Mouse (Mus musculus): ENCODE measurements at regions not wholly inside any gene's neighbourhood (a gene's known extent, or its start where the extent isn't known, plus 50 kb on each side); places are given as distances from the start of the nearest gene placed in this dataset.

DNA sequence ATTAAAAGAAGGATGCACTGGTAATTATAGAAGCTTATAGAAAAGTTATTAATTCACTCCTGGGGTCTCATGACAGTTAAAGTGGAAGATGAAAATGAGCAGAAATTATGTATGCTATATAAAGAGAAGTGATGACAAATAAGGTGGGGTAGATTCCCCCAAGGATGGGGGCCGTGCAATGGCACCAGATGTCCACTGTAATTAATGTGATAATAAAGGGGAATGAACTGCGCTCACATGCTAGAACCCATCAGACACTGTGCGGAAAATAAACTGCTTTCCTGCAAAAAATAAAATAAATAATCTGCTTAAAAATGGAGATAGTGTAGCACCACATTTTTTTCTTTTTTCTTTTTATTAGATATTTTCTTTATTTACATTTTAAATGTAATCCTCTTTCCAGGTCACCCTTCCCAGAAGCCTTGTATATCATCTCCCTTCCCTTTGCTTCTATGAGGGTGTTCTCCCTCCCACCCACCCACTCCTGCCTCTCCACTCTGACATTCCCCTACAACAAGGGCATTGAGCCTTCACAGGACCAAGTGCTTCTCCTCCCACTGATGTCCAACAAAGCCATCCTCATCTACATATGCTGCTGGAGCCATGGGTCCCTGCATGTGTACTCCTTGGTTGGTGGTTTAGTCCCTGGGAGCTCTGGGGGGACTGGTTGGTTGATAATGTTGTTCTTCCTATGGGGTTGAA is 934.0 kb upstream of the Pcdh20 start:
- no peak overlapping the region for H3K4me2 ChIP-seq (ENCODE audit: low read depth, low read length, poor library complexity, severe bottlenecking)
- no peaks in the 10 kb centered on the region for H3K36me3 ChIP-seq (ENCODE audit: insufficient read depth, low read length)
- H3K4me1 ChIP-seq (ENCODE audit: insufficient read depth, low read length): no peaks in the 10 kb centered on the region
- H3K4me3 ChIP-seq (ENCODE audit: low read depth, low read length): no peak overlapping the region
- H3K9ac ChIP-seq (replicated peaks; ENCODE audit: low read length, poor library complexity, severe bottlenecking): no peak overlapping the region
- no peak for ATAC-seq (ENCODE audit: low FRiP score)
- H3K9me3 ChIP-seq (ENCODE audit: low read length): no peaks in the 10 kb centered on the region
- H3K27ac ChIP-seq (ENCODE audit: low read depth, low read length): no peak overlapping the region
- no peaks in the 10 kb centered on the region for H3K27me3 ChIP-seq (ENCODE audit: insufficient read depth, low read length)
- DNase-seq (ENCODE audit: low spot score): no peak
- WGBS: 67% methylated on average over 3 of the region's 3 CpGs
- TF ChIP-seq CTCF (IDR thresholded peaks at IDR 0.05): no peak

DNA sequence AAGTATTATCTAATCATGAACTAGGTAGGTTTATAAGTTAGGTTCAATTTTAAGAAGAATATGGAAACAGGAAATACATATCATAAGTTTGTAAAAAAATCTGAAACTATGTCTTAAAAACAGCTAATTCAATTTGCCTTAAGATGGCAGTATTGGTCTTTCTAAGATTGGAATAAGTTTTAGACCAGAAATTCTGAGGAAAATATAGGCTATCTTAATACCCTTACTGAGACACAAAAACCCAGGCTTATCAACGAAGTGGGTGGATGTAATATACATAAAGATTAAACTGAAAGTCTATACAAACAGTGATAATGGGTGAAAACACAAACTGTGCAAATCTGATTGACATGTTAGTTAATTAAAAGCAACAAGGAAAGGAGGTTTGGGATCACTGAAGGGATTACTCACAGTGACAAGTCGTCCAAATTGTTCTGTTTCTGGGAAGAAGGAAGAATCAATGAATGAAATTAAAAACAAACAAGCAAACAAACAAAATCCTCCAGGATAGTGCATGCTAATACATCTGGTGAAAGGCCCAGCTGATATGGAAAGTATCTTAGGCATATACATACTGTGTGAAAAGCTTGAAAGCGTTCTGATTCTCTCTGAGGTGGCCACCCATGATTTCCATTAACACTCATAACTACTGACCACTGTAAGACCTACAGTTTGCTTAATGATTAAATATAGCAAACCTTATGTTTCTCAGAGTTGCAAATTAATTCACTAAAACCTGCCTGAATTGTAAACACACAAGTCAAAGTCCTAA is 931.6 kb upstream of the Pcdh20 start:
- Histone ChIP-seq H3K9me3 (ENCODE audit: low read length) (no peaks in the 10 kb centered on the region), H3K27me3 (ENCODE audit: insufficient read depth, low read length) (no peaks in the 10 kb centered on the region), H3K4me1 (ENCODE audit: insufficient read depth, low read length) (no peaks in the 10 kb centered on the region), H3K4me3 (ENCODE audit: low read depth, low read length) (no peak overlapping the region), H3K36me3 (ENCODE audit: insufficient read depth, low read length) (no peaks in the 10 kb centered on the region), H3K4me2 (ENCODE audit: low read depth, low read length, poor library complexity, severe bottlenecking) (no peak overlapping the region), H3K27ac (ENCODE audit: low read depth, low read length) (no peak overlapping the region), H3K9ac (replicated peaks; ENCODE audit: low read length, poor library complexity, severe bottlenecking) (no peak overlapping the region)
- ATAC-seq (ENCODE audit: low FRiP score) (no peak), DNase-seq (ENCODE audit: low spot score) (peak; percentile 69)
- WGBS: 29% methylated on average over 3 of the region's 3 CpGs
- TF ChIP-seq CTCF (IDR thresholded peaks at IDR 0.05): peak; percentile 68

DNA sequence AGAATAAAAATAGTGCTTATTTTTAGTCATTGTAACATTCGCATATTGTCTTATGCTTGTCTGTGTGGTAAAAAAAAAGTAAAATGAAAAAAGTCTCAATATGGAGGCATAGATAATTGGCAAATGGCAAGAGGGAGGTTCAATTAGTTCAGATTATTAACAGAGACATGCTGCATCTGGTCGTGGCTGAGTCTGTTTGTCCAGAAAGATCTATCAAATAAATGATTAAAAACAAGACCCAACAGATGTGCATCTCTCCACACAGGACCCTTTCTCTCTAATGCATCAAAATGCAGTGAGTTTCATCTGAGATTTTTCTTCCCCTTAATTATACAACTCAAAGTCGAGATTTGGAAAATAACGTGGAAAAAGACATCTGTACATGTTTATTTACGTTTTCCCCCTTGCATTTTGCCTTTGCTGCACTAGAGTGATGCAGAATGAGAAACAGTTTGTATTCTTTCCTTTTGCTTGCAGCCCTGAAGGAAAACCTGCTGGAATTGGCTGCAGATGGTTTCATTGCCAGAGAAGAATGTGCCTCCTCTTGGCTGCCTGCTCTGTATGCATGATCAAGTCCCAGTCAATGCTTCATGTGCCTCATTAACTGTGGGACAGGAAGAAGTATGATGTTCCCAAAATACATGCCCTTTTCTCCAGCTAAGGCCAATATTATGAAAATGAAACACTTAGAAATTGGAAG is 886.0 kb upstream of the Pcdh20 start:
- Histone ChIP-seq H3K4me2 (ENCODE audit: low read depth, low read length, poor library complexity, severe bottlenecking) (no peak overlapping the region), H3K27ac (ENCODE audit: low read depth, low read length) (no peak overlapping the region), H3K4me1 (ENCODE audit: insufficient read depth, low read length) (no peaks in the 10 kb centered on the region), H3K4me3 (ENCODE audit: low read depth, low read length) (no peak overlapping the region), H3K36me3 (ENCODE audit: insufficient read depth, low read length) (no peaks in the 10 kb centered on the region), H3K27me3 (ENCODE audit: insufficient read depth, low read length) (no peaks in the 10 kb centered on the region), H3K9ac (replicated peaks; ENCODE audit: low read length, poor library complexity, severe bottlenecking) (no peak overlapping the region), H3K9me3 (ENCODE audit: low read length) (no peaks in the 10 kb centered on the region)
- ATAC-seq (ENCODE audit: low FRiP score): no peak
- DNase-seq (ENCODE audit: low spot score): peak; percentile 49
- TF ChIP-seq CTCF (IDR thresholded peaks at IDR 0.05): no peak
- 46% methylated on average over 5 of the region's 5 CpGs for WGBS

DNA sequence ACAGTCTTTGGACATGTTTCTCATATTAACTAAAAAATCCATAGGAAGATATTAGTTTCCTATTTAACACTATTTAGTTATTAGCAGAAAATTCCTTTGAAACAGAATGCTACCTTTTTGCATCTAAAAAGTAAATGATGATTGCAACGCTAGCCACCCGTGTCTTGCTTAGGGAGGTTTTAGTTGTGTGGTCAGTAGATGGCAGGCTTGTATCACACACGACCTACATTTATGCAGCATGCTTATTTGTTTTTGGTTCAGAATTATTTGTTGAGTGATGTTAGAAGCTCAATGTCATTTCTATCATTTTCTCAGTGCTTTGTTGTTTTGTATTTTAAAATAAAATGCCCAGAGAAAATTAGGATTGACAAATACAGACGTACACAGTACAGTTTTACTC is 876.8 kb upstream of the Pcdh20 start:
- Histone ChIP-seq H3K27ac (ENCODE audit: low read depth, low read length) (no peak overlapping the region), H3K4me2 (ENCODE audit: low read depth, low read length, poor library complexity, severe bottlenecking) (no peak overlapping the region), H3K4me3 (ENCODE audit: low read depth, low read length) (no peak overlapping the region), H3K27me3 (ENCODE audit: insufficient read depth, low read length) (no peaks in the 10 kb centered on the region), H3K9ac (replicated peaks; ENCODE audit: low read length, poor library complexity, severe bottlenecking) (no peak overlapping the region), H3K4me1 (ENCODE audit: insufficient read depth, low read length) (no peaks in the 10 kb centered on the region), H3K9me3 (ENCODE audit: low read length) (no peaks in the 10 kb centered on the region), H3K36me3 (ENCODE audit: insufficient read depth, low read length) (no peaks in the 10 kb centered on the region)
- TF ChIP-seq CTCF (IDR thresholded peaks at IDR 0.05): peak; percentile 79
- peak; percentile 67 for DNase-seq (ENCODE audit: low spot score)
- WGBS: 37% methylated on average over 4 of the region's 4 CpGs
- ATAC-seq (ENCODE audit: low FRiP score): no peak

DNA sequence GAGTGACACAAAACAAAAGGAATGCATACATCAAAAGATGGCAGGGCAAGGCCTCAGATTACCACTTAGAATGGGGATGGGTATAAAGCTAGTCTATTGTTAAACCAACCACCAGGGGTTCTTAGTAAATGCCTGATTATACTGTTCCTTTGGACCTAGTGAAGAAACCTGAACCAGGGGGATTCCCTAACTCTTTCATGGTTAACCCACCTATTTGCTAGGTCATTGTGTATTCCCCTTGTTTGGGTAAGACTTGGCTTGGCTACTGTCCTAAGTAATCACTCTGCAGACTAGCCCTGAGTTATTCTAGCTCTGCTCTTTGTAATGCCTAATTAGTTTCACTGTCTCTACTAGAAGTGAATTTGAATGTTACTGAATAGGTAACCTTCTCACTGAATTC is 853.9 kb upstream of the Pcdh20 start:
- Histone ChIP-seq H3K27ac (ENCODE audit: low read depth, low read length) (no peak overlapping the region), H3K9me3 (ENCODE audit: low read length) (no peaks in the 10 kb centered on the region), H3K36me3 (ENCODE audit: insufficient read depth, low read length) (no peaks in the 10 kb centered on the region), H3K27me3 (ENCODE audit: insufficient read depth, low read length) (no peaks in the 10 kb centered on the region), H3K4me1 (ENCODE audit: insufficient read depth, low read length) (no peaks in the 10 kb centered on the region), H3K4me2 (ENCODE audit: low read depth, low read length, poor library complexity, severe bottlenecking) (no peak overlapping the region), H3K4me3 (ENCODE audit: low read depth, low read length) (no peak overlapping the region), H3K9ac (replicated peaks; ENCODE audit: low read length, poor library complexity, severe bottlenecking) (no peak overlapping the region)
- DNase-seq (ENCODE audit: low spot score) (no peak), ATAC-seq (ENCODE audit: low FRiP score) (no peak)
- no peak for TF ChIP-seq CTCF (IDR thresholded peaks at IDR 0.05)

DNA sequence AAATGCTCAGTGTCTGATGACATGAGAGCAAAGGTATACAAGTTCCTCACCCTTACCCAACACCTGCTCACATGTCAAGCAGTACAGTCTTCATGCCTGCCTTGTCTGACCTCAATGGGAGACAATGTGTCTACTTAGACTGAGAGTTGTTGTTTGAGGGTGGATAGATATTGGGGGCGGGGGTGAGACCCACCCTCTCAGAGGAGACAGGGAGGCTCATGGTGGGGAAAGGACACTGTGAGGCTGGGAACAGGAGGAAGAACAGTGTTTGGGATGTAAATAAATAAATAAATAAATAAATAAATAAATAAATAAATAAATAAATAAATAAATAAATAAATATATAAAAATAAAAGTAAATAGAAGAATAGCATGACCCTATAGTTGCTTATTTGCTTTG is 837.3 kb upstream of the Pcdh20 start:
- DNase-seq (ENCODE audit: low spot score): no peak
- 93% methylated on average over 1 of the region's 1 CpGs for WGBS

More for the DNA sequence above, 837.3 kb upstream of the Pcdh20 start:
- Histone ChIP-seq H3K36me3 (ENCODE audit: insufficient read depth, low read length) (no peaks in the 10 kb centered on the region), H3K9ac (replicated peaks; ENCODE audit: low read length, poor library complexity, severe bottlenecking) (no peak overlapping the region), H3K27me3 (ENCODE audit: insufficient read depth, low read length) (no peaks in the 10 kb centered on the region), H3K9me3 (ENCODE audit: low read length) (no peaks in the 10 kb centered on the region), H3K4me2 (ENCODE audit: low read depth, low read length, poor library complexity, severe bottlenecking) (no peak overlapping the region), H3K4me3 (ENCODE audit: low read depth, low read length) (no peak overlapping the region), H3K27ac (ENCODE audit: low read depth, low read length) (no peak overlapping the region), H3K4me1 (ENCODE audit: insufficient read depth, low read length) (no peaks in the 10 kb centered on the region)
- ATAC-seq (ENCODE audit: low FRiP score): no peak
- TF ChIP-seq CTCF (IDR thresholded peaks at IDR 0.05): no peak
